16 mouse cellular contexts compared by ENCODE assay signal in genomic region chr6:30167192-30167591, GRCm38 (mm10).
A peak's percentile ranks its signal among the peaks of the same experiment; 100 is the strongest.
DNase-seq lines count a peak whose midpoint lies in the region; ATAC-seq and TF ChIP-seq lines count a peak whose summit lies in the region.
"Had no signal": no experiment of that assay in that cellular context is flagged by ENCODE, and none has a peak within 500 bp of the region (broad histone marks: within the 10 kb centered on the region; RNA-seq: fewer than 3 reads in every experiment).

No protein-coding gene starts in this region.

- H3K4me3 ChIP-seq in limb, embryonic 11.5 days (ENCODE audit: low read depth, low read length): no peak overlapping the region
- H3K4me3 ChIP-seq in stomach, postnatal 0 days (ENCODE audit: low read depth, low read length): no peak overlapping the region
- H3K4me3 ChIP-seq: erythroblast, embryonic 14.5 days; gastrocnemius, adult 2 months; lung, embryonic 15.5 days had no signal

- peak; percentile 65 for ATAC-seq in limb, embryonic 11.5 days (ENCODE audit: insufficient number of reproducible peaks, low FRiP score, low TSS enrichment, low read depth)
- no peak for ATAC-seq in stomach, postnatal 0 days (ENCODE audit: low FRiP score, low TSS enrichment)
- no peak for ATAC-seq in monocyte, adult 5-6 weeks (replicated peaks; ENCODE audit: insufficient number of reproducible peaks, low FRiP score, low TSS enrichment, poor library complexity, severe bottlenecking)
- ATAC-seq: intestine, embryonic 16.5 days had no signal

- H3K36me3 ChIP-seq in limb, embryonic 11.5 days (ENCODE audit: control insufficient read depth, insufficient read depth, low read length): no peaks in the 10 kb centered on the region
- H3K36me3 ChIP-seq in stomach, postnatal 0 days (ENCODE audit: control insufficient read depth, insufficient read depth, low read length): no peaks in the 10 kb centered on the region
- H3K36me3 ChIP-seq: lung, embryonic 15.5 days had no signal

- peaks cover 10% of the 10 kb centered on the region for H3K4me1 ChIP-seq in limb, embryonic 11.5 days (ENCODE audit: control insufficient read depth, insufficient read depth, low read length)
- peaks cover 2% of the 10 kb centered on the region; the same call in 1 of the 2 replicates for H3K4me1 ChIP-seq in stomach, postnatal 0 days (replicated peaks; ENCODE audit: control insufficient read depth, insufficient read depth)

- DNase-seq in adrenal gland, postnatal 10 days: peak; percentile 55
- DNase-seq in adrenal gland, postnatal 36 days: no peak
- DNase-seq in kidney, postnatal 4 days: peak; percentile 31 to 47
- DNase-seq in kidney, postnatal 36 days: no peak
- peak; percentile 71 for DNase-seq in limb, embryonic 11.5 days (ENCODE audit: low spot score)
- no peak for DNase-seq in stomach, postnatal 0 days (ENCODE audit: low spot score)
- DNase-seq in layer of hippocampus, adult 9-10 months (ENCODE audit: low spot score): no peak
- DNase-seq: adrenal gland, adult 8-10 months; cerebellum, adult 11-12 months; gastrocnemius, adult 2 months; left cerebral cortex, postnatal 4 days; thymus, postnatal 36 days had no signal

- H3K27me3 ChIP-seq in limb, embryonic 11.5 days (ENCODE audit: control insufficient read depth, insufficient read depth, low read length): peaks cover 23% of the 10 kb centered on the region
- H3K27me3 ChIP-seq in stomach, postnatal 0 days (ENCODE audit: control insufficient read depth, insufficient read depth, low read length): peaks cover 3% of the 10 kb centered on the region; the same call in 1 of the 2 replicates

- H3K27ac ChIP-seq in limb, embryonic 11.5 days (replicated peaks; ENCODE audit: low read depth, low read length): no peak overlapping the region
- no peak overlapping the region for H3K27ac ChIP-seq in stomach, postnatal 0 days (replicated peaks)
- H3K27ac ChIP-seq: gastrocnemius, adult 2 months; lung, embryonic 15.5 days had no signal

- H3K9ac ChIP-seq in limb, embryonic 11.5 days (ENCODE audit: low read length): no peak overlapping the region
- H3K9ac ChIP-seq in stomach, postnatal 0 days (ENCODE audit: low read length): no peak overlapping the region
- H3K9ac ChIP-seq: lung, embryonic 15.5 days had no signal

- no peaks in the 10 kb centered on the region for H3K9me3 ChIP-seq in limb, embryonic 11.5 days (ENCODE audit: control insufficient read depth, low read length)
- H3K9me3 ChIP-seq in stomach, postnatal 0 days (ENCODE audit: control insufficient read depth, low read length): no peaks in the 10 kb centered on the region
- H3K9me3 ChIP-seq: lung, embryonic 15.5 days had no signal

- WGBS in limb, embryonic 11.5 days: 23% methylated on average over 11 of the region's 11 CpGs
- 43% methylated on average over 11 of the region's 11 CpGs for WGBS in stomach, postnatal 0 days

- TF ChIP-seq EP300 in stomach, postnatal 0 days (optimal IDR thresholded peaks at IDR 0.05): no peak

- no peak overlapping the region for H3K4me2 ChIP-seq in limb, embryonic 11.5 days (ENCODE audit: low read depth, severe bottlenecking)
- 0 out of 2 replicates have a peak overlapping the region, but pooled peaks have one; percentile 14 for H3K4me2 ChIP-seq in stomach, postnatal 0 days (replicated peaks; ENCODE audit: low read depth)
- H3K4me2 ChIP-seq: lung, embryonic 15.5 days had no signal

- TF ChIP-seq CTCF in stomach, postnatal 0 days (IDR thresholded peaks at IDR 0.05; ENCODE audit: low read depth): no peak

Comparison
In these comparisons a context has a peak if more than half of its experiments do, and no peak if none do; other contexts are left out.
1. DNase-seq: peak in adrenal gland, postnatal 10 days (single experiment), kidney, postnatal 4 days (2 of 2) and limb, embryonic 11.5 days (single experiment); none in adrenal gland, postnatal 36 days (0 of 2), kidney, postnatal 36 days (0 of 2), stomach, postnatal 0 days (single experiment) and layer of hippocampus, adult 9-10 months (single experiment).